Mouse (Mus musculus) kidney, postnatal 0 days (tissue): Measurements from ENCODE around the gene Nps. TPM values are rescaled to one million over a fixed set of nuclear protein-coding genes. Genes with fewer than 3 reads are reported as not detected.

Source experiments
- ATAC-seq: fragments of 200-750 bp; cut with Nextera tagmentation; replicated peaks from 2 replicates; pipeline ENCODE4 v1.8.0; 2017; ENCODE audit warnings: low read depth, moderate number of reproducible peaks, moderate TSS enrichment, moderate library complexity; ENCODE audit not compliant: low FRiP score
- DNase-seq: peaks from one replicate; pipeline ENCODE4 v3.0.0-alpha.2; 2016; ENCODE audit warnings: low spot score
- H3K27ac ChIP-seq: fragments of 300-500 bp; sonication (generic); 2 replicates; pipeline ENCODE4 v1.5.1; 2014; ENCODE audit warnings: mild to moderate bottlenecking
- H3K27me3 ChIP-seq: fragments of 300-500 bp; sonication (generic); 2 replicates; pipeline ENCODE4 v1.6.1; 2014; ENCODE audit warnings: low read length, mixed read lengths; ENCODE audit not compliant: insufficient read depth
- H3K36me3 ChIP-seq: fragments of 300-500 bp; sonication (generic); 2 replicates; pipeline ENCODE4 v1.6.1; 2014; ENCODE audit warnings: low read length, mixed read lengths; ENCODE audit not compliant: insufficient read depth
- H3K4me1 ChIP-seq: fragments of 300-500 bp; sonication (generic); replicated peaks from 2 replicates; pipeline ENCODE4 v1.6.1; 2014; ENCODE audit warnings: antibody characterized with exemption, low read length, mixed read lengths; ENCODE audit not compliant: insufficient read depth
- H3K4me2 ChIP-seq: fragments of 300-500 bp; sonication (generic); 2 replicates; pipeline ENCODE4 v1.6.1; 2014; ENCODE audit warnings: mild to moderate bottlenecking, low read length, moderate library complexity, mixed read lengths
- H3K4me3 ChIP-seq: fragments of 300-500 bp; sonication (generic); replicated peaks from 2 replicates; pipeline ENCODE4 v1.5.1; 2014; ENCODE audit warnings: low read depth, low read length
- H3K9ac ChIP-seq: fragments of 300-500 bp; sonication (generic); 2 replicates; pipeline ENCODE4 v1.6.1; 2014; ENCODE audit warnings: low read depth, low read length
- H3K9me3 ChIP-seq: fragments of 300-500 bp; sonication (generic); replicated peaks from 2 replicates; pipeline ENCODE4 v1.6.1; 2016; ENCODE audit warnings: low read length, inconsistent platforms, mixed read lengths
- CTCF ChIP-seq: IDR thresholded peaks from 2 replicates; pipeline ENCODE4 v1.5.1; 2016; ENCODE audit warnings: antibody characterized with exemption, low read depth, mild to moderate bottlenecking, moderate library complexity
- WGBS: fragments of 180-500 bp; shearing (Covaris S2); extraction: QIAGEN DNeasy Blood & Tissue Kit; methylation state at CpG from one replicate; pipeline ENCODE4 v1.1.7; 2014; 5-methylcytosine and 5-hydroxymethylcytosine counted together
- polyA plus RNA-seq: library from polyadenylated mRNA; unstranded; fragments of >200 nt; fragmentation: Nextera tagmentation; extraction: Ambion mirVana; gene quantifications from 2 replicates; pipeline ENCODE4 v1.2.1, GENCODE M21; 2015

Gene Nps
- polyA plus RNA-seq, 1 experiment from 2014 or later, result 0.18 TPM

DNA sequence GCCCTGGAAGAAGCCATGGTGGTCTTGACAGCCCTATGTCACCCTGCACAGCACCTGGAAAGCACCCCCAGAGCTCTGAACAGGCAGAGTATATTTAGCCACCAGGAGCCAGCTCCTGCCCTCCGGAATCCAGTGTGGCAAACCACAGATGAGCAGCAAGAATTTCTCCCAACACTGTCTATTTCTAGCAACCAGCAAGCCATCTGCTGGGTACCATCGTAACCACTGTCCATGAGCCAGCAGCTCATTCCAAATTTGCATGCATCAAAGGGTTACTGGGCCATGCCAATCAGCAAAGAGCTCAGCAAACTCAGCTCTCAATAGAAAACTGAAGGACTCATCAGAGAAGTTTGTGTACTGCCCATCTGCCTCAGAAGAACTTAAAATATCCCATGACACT is 46.0 kb downstream of the Nps start:
- no peak for TF ChIP-seq CTCF
- DNase-seq (no peak), ATAC-seq (no peak)
- no peaks in the 10 kb centered on the region for H3K9me3 ChIP-seq
- no peak overlapping the region for H3K4me3 ChIP-seq
- H3K36me3 ChIP-seq, result no peaks in the 10 kb centered on the region
- no peak overlapping the region for H3K9ac ChIP-seq
- H3K27me3 ChIP-seq, result no peaks in the 10 kb centered on the region
- no peak overlapping the region for H3K4me2 ChIP-seq
- 86% methylated on average over 2 of the region's 2 CpGs for WGBS
- no peaks in the 10 kb centered on the region for H3K4me1 ChIP-seq
- H3K27ac ChIP-seq, result no peak overlapping the region

Other genes starting within 250 kb of the Nps start
- gene Foxi2, start 151.6 kb downstream of the Nps start, polyA plus RNA-seq, result not detected in 2 replicates